Mouse (Mus musculus) C2C12 (cell line): ENCODE data around the gene Ccdc183.

Experiments used
- CEBPB ChIP-seq: IDR thresholded peaks from one replicate; pipeline ENCODE4 v1.6.1; 2011; ENCODE audit warnings: low read depth, mild to moderate bottlenecking, control low read depth, moderate library complexity
- CTCF ChIP-seq: IDR thresholded peaks from one replicate; pipeline ENCODE4 v1.5.1; 2011; ENCODE audit not compliant: control insufficient read depth, insufficient read depth, insufficient read length
- MAX ChIP-seq: IDR thresholded peaks from one replicate; pipeline ENCODE4 v1.6.1; 2011; ENCODE audit warnings: mild to moderate bottlenecking, control low read depth
- MYOD1 ChIP-seq: IDR thresholded peaks from one replicate; pipeline ENCODE4 v1.6.1; 2011; ENCODE audit warnings: low read depth; ENCODE audit not compliant: control insufficient read depth, insufficient read length
- MYOG ChIP-seq: IDR thresholded peaks from one replicate; pipeline ENCODE4 v1.6.1; 2011; ENCODE audit not compliant: control insufficient read depth, insufficient read length; ENCODE audit errors: extremely low read depth

- TF ChIP-seq CTCF (no peak), MYOD1 (no peak), MYOG (no peak), MAX (no peak), CEBPB (no peak)
Observed at GRCm38 (mm10) chr2:25600037-25600436, 17.4 kb downstream of the Ccdc183 start.
